Mouse (Mus musculus): Measurements from ENCODE around the gene Inafm1.
"Not testable (repeated sequence)": the region's sequence is repeated elsewhere in the genome, so short reads cannot be mapped to it uniquely, and the experiment has no call there.

Gene Inafm1

GRCm38 (mm10) chr7:16273081-16273765 is at the start of gene Inafm1:
TSS of gene Inafm1 (minus strand) at chr7:16273617.
- peak; percentile 91 for DNase-seq (ENCODE audit: low spot score)

- no peak for DNase-seq (ENCODE audit: low spot score)
Measured at GRCm38 (mm10) chr7:16320479-16320878, 47.1 kb upstream of the Inafm1 start.

GRCm38 (mm10) chr7:16319216-16319615 is 45.8 kb upstream of the Inafm1 start:
- DNase-seq (ENCODE audit: low spot score), result no peak

GRCm38 (mm10) chr7:16317094-16317493 is 43.7 kb upstream of the Inafm1 start:
- no peak for DNase-seq (ENCODE audit: low spot score)

GRCm38 (mm10) chr7:16315222-16315759 is 41.9 kb upstream of the Inafm1 start:
- DNase-seq (ENCODE audit: low spot score), result peak; percentile 71

GRCm38 (mm10) chr7:16314221-16314775 is 40.9 kb upstream of the Inafm1 start:
- DNase-seq (ENCODE audit: low spot score), result no peak

- DNase-seq (ENCODE audit: low spot score), result peak; percentile 85
Measured at GRCm38 (mm10) chr7:16313481-16314220, 40.2 kb upstream of the Inafm1 start.

GRCm38 (mm10) chr7:16312672-16313311 is 39.4 kb upstream of the Inafm1 start:
- DNase-seq (ENCODE audit: low spot score), result peak; percentile 90

- peak; percentile 51 for DNase-seq (ENCODE audit: low spot score)
Measured at GRCm38 (mm10) chr7:16312011-16312671, 38.7 kb upstream of the Inafm1 start.

GRCm38 (mm10) chr7:16311453-16312004 is 38.1 kb upstream of the Inafm1 start:
- DNase-seq (ENCODE audit: low spot score), result no peak

GRCm38 (mm10) chr7:16310521-16311452 is 37.4 kb upstream of the Inafm1 start:
- no peak for DNase-seq (ENCODE audit: low spot score)

GRCm38 (mm10) chr7:16310020-16310520 is 36.7 kb upstream of the Inafm1 start:
- DNase-seq (ENCODE audit: low spot score), result peak; percentile 86

GRCm38 (mm10) chr7:16309318-16310019 is 36.1 kb upstream of the Inafm1 start:
- DNase-seq (ENCODE audit: low spot score), result peak; percentile 92

- no peak for DNase-seq (ENCODE audit: low spot score)
Measured at GRCm38 (mm10) chr7:16308555-16309317, 35.3 kb upstream of the Inafm1 start.

- DNase-seq (ENCODE audit: low spot score), result not testable (repeated sequence)
Measured at GRCm38 (mm10) chr7:16308093-16308492, 34.7 kb upstream of the Inafm1 start, which contains the start of gene Bbc3. TSS of gene Bbc3 (plus strand) at chr7:16308393.

GRCm38 (mm10) chr7:16307141-16307540 is 33.7 kb upstream of the Inafm1 start:
- not testable (repeated sequence) for DNase-seq (ENCODE audit: low spot score)

GRCm38 (mm10) chr7:16299419-16300035 is 26.1 kb upstream of the Inafm1 start:
- peak; percentile 91 for DNase-seq (ENCODE audit: low spot score)

GRCm38 (mm10) chr7:16298927-16299326 is 25.5 kb upstream of the Inafm1 start:
- no peak for DNase-seq (ENCODE audit: low spot score)
